16 mouse cellular contexts compared by ENCODE assay signal in the genomic region with DNA sequence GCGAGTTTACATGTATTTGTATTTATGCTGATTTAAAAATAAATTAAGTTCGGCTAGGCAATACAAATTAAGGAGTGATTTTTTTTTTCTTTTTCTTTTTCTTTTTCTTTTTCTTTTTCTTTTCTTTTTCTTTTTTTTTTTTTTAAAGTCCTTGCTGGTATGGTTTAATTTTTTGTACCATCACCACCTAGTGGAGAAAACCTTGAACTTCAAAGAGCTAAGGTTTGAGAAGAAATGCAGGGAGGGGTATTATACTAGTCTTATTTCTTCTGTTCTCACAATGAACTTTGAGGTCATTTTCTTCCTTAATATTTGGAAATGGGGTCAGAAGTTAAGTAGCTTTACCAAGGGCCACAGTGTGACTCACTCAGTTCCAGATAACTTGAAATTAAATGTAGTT. TPM values are rescaled to one million over a fixed set of nuclear protein-coding genes. Genes with fewer than 3 reads are reported as not detected.
A peak's percentile ranks its signal among the peaks of the same experiment; 100 is the strongest.
DNase-seq lines count a peak whose midpoint lies in the region; ATAC-seq and TF ChIP-seq lines count a peak whose summit lies in the region.
"Had no signal": no experiment of that assay in that cellular context is flagged by ENCODE, and none has a peak within 500 bp of the region (broad histone marks: within the 10 kb centered on the region; RNA-seq: fewer than 3 reads in every experiment).

No protein-coding gene starts in this region.

- H3K4me3 ChIP-seq in heart, adult 2 months: no peak overlapping the region
- no peak overlapping the region for H3K4me3 ChIP-seq in lung, postnatal 0 days (ENCODE audit: low read depth, low read length)
- H3K4me3 ChIP-seq in lung, adult 2 months (replicated peaks; ENCODE audit: extremely low read depth, low read depth, low read length): no peak overlapping the region
- H3K4me3 ChIP-seq: erythroblast, embryonic 14.5 days; limb, embryonic 10.5 days had no signal

- no peak overlapping the region for H3K27ac ChIP-seq in heart, adult 2 months
- H3K27ac ChIP-seq in lung, postnatal 0 days (ENCODE audit: low read length): no peak overlapping the region
- H3K27ac ChIP-seq: limb, embryonic 10.5 days had no signal

- H3K9me3 ChIP-seq in lung, postnatal 0 days (ENCODE audit: low read length): no peaks in the 10 kb centered on the region
- H3K9me3 ChIP-seq: limb, embryonic 10.5 days had no signal

- intact Hi-C loops in heart, adult 2 months (cut with DNase I): loop anchor here (2.0 kb wide), 1 partner anchor 30 kb away; no protein-coding TSS in a partner anchor

- no peak overlapping the region for H3K4me2 ChIP-seq in lung, postnatal 0 days (replicated peaks; ENCODE audit: low read depth, low read length)

- peaks cover 2% of the 10 kb centered on the region; the same call in 1 of the 2 replicates for H3K79me2 ChIP-seq in heart, adult 2 months (replicated peaks; ENCODE audit: control insufficient read depth, insufficient read depth, low read length)

- ATAC-seq in lung, postnatal 0 days: no peak

- no peak for TF ChIP-seq EP300 in heart, adult 2 months (IDR thresholded peaks at IDR 0.05; ENCODE audit: insufficient read depth, low read depth, low read length)
- TF ChIP-seq EP300 in lung, postnatal 0 days (IDR thresholded peaks at IDR 0.05): no peak

- DNase-seq in heart, adult 2 months: no peak
- no peak for DNase-seq in heart, adult 11 months
- DNase-seq in lung, postnatal 0 days (ENCODE audit: low spot score): peak; percentile 37
- no peak for DNase-seq in lung, adult 2 months
- peak; percentile 16 for DNase-seq in R1 (ENCODE audit: low read depth, low spot score)
- peak; percentile 57 for DNase-seq in splenic B cell, adult 2 months (ENCODE audit: low read depth, low spot score)
- no peak for DNase-seq in frontal cortex, postnatal 14 days (ENCODE audit: low spot score in 2 of 2)
- no peak for DNase-seq in cerebellum, postnatal 4 days (ENCODE audit: low spot score in 2 of 2)
- DNase-seq: adrenal gland, postnatal 10 days; cerebellum, adult 9-11 months; gastrocnemius, postnatal 25 days; lung, postnatal 14 days had no signal

- H3K36me3 ChIP-seq in heart, adult 2 months (ENCODE audit: control insufficient read depth, insufficient read depth, low read length): peaks cover 9% of the 10 kb centered on the region
- no peaks in the 10 kb centered on the region for H3K36me3 ChIP-seq in lung, postnatal 0 days (ENCODE audit: insufficient read depth, low read length)
- no peaks in the 10 kb centered on the region for H3K36me3 ChIP-seq in splenic B cell, adult 2 months (ENCODE audit: control insufficient read depth, insufficient read depth, low read length, poor library complexity, severe bottlenecking)
- H3K36me3 ChIP-seq: limb, embryonic 10.5 days had no signal

- no peaks in the 10 kb centered on the region for H3K27me3 ChIP-seq in heart, adult 2 months (ENCODE audit: control insufficient read depth, insufficient read depth, low read length)
- no peaks in the 10 kb centered on the region for H3K27me3 ChIP-seq in lung, postnatal 0 days (replicated peaks; ENCODE audit: insufficient read depth, low read length)
- H3K27me3 ChIP-seq in splenic B cell, adult 2 months (ENCODE audit: control insufficient read depth, insufficient read depth, low read length, poor library complexity, severe bottlenecking): no peaks in the 10 kb centered on the region

- peaks cover 2% of the 10 kb centered on the region; the same call in 1 of the 2 replicates for H3K4me1 ChIP-seq in heart, adult 2 months (ENCODE audit: control insufficient read depth, insufficient read depth, low read length)
- 0 out of 2 replicates have a peak, but pooled peaks cover 4% of the 10 kb centered on the region for H3K4me1 ChIP-seq in lung, postnatal 0 days (ENCODE audit: insufficient read depth, low read depth, low read length)
- no peaks in the 10 kb centered on the region; the same call in 1 of the 2 replicates for H3K4me1 ChIP-seq in lung, adult 2 months (ENCODE audit: control insufficient read depth, insufficient read depth, low read length)

- WGBS in heart, adult 2 months: 62% methylated on average over 2 of the region's 2 CpGs
- 58% methylated on average over 2 of the region's 2 CpGs for WGBS in lung, postnatal 0 days
- 64% methylated on average over 2 of the region's 2 CpGs for WGBS in lung, adult 2 months

- TF ChIP-seq CTCF in heart, adult 2 months (IDR thresholded peaks at IDR 0.05): peak; percentile 76
- TF ChIP-seq CTCF in lung, postnatal 0 days (IDR thresholded peaks at IDR 0.05): peak; percentile 43
- no peak for TF ChIP-seq CTCF in lung, adult 2 months (IDR thresholded peaks at IDR 0.05; ENCODE audit: insufficient read depth, low read length)

- no peak overlapping the region for H3K9ac ChIP-seq in heart, adult 2 months (ENCODE audit: low read depth, low read length)
- no peak overlapping the region for H3K9ac ChIP-seq in lung, postnatal 0 days (replicated peaks; ENCODE audit: low read depth)

- TF ChIP-seq POLR2A in heart, adult 2 months (IDR thresholded peaks at IDR 0.05; ENCODE audit: insufficient read depth, low read depth, low read length): no peak
- no peak for TF ChIP-seq POLR2A in lung, adult 2 months (IDR thresholded peaks at IDR 0.05; ENCODE audit: borderline replicate concordance, extremely low read depth, low read depth, low read length)

RNA-seq across cellular contexts. Expression of a gene that starts 2.7 kb away (rescaled TPM):
- total RNA-seq in heart, adult 2 months (2021): 10 to 100 TPM; 21.3 to 21.7 TPM
- polyA plus RNA-seq in heart, adult 2 months (2012; rRNA removed): 17.4 and 32.9 TPM in 2 replicates
- polyA plus RNA-seq in lung, postnatal 0 days (2015; fragmentation: Nextera tagmentation; extraction: Ambion mirVana): 16.3 and 18.9 TPM in 2 replicates
- 29.0 and 36.0 TPM in 2 replicates for polyA plus RNA-seq in lung, adult 2 months (2012; rRNA removed)

RNA-seq across cellular contexts. Expression of a gene that starts 3.5 kb away (rescaled TPM):
- total RNA-seq in heart, adult 2 months (2021): not detected
- polyA plus RNA-seq in heart, adult 2 months (2012; rRNA removed): not detected in 2 replicates
- polyA plus RNA-seq in lung, postnatal 0 days (2015; fragmentation: Nextera tagmentation; extraction: Ambion mirVana): not detected in 2 replicates
- not detected in 2 replicates for polyA plus RNA-seq in lung, adult 2 months (2012; rRNA removed)
- total RNA-seq: adrenal gland, postnatal 10 days; gastrocnemius, postnatal 25 days; heart, postnatal 25 days had no signal
- polyA plus RNA-seq: erythroblast, embryonic 14.5 days; large intestine, adult 2 months; limb, embryonic 10.5 days had no signal

RNA-seq across cellular contexts. Expression of a gene that starts 15.4 kb away (rescaled TPM):
- 100 to 1,000 TPM; 262 to 290 TPM for total RNA-seq in heart, adult 2 months (2021)
- polyA plus RNA-seq in heart, adult 2 months (2012; rRNA removed): 59.5 and 115 TPM in 2 replicates
- 0.02 TPM in 1 of 2 replicates, not detected in the other for polyA plus RNA-seq in lung, postnatal 0 days (2015; fragmentation: Nextera tagmentation; extraction: Ambion mirVana)
- polyA plus RNA-seq in lung, adult 2 months (2012; rRNA removed): 0.77 and 4.1 TPM in 2 replicates
- polyA plus RNA-seq: erythroblast, embryonic 14.5 days had no signal

RNA-seq across cellular contexts. Expression of a gene that starts 51.9 kb away (rescaled TPM):
- total RNA-seq in heart, adult 2 months (2021): 1 to 10 TPM; 4.4 to 5.7 TPM
- 2.8 and 5.2 TPM in 2 replicates for polyA plus RNA-seq in heart, adult 2 months (2012; rRNA removed)
- polyA plus RNA-seq in lung, postnatal 0 days (2015; fragmentation: Nextera tagmentation; extraction: Ambion mirVana): 32.0 and 33.2 TPM in 2 replicates
- 5.6 and 14.9 TPM in 2 replicates for polyA plus RNA-seq in lung, adult 2 months (2012; rRNA removed)
- polyA plus RNA-seq: erythroblast, embryonic 14.5 days had no signal

Comparison
In these comparisons a context has a peak if more than half of its experiments do, and no peak if none do; other contexts are left out.
1. DNase-seq: peak in lung, postnatal 0 days (single experiment), R1 (single experiment) and splenic B cell, adult 2 months (single experiment); none in heart, adult 2 months (0 of 2), heart, adult 11 months (single experiment), lung, adult 2 months (single experiment), frontal cortex, postnatal 14 days (0 of 2) and cerebellum, postnatal 4 days (0 of 2).
2. RNA of a gene that starts 15.4 kb away (polyA plus RNA-seq): 59.5 to 115 TPM in heart, adult 2 months; 0.77 to 4.1 TPM in lung, adult 2 months and 0.02 TPM in lung, postnatal 0 days; every median in the first group is over 10 times any median in the second.